Mouse (Mus musculus): Measurements from ENCODE around the gene Mfsd4b3.

Gene Mfsd4b3

GRCm38 (mm10) chr10:39924556-39924955, 35.4 kb downstream of the Mfsd4b3 start:
- CTCF ChIA-PET = interaction anchor here (0.6 kb wide), 2 partner anchors 392 to 718 kb away, joined by 4 to 5 read pairs; no protein-coding TSS in a partner anchor

GRCm38 (mm10) chr10:39912616-39913015, 47.3 kb downstream of the Mfsd4b3 start:
- CTCF ChIA-PET = no interaction called here

- CTCF ChIA-PET = no interaction called here
These were observed 51.0 kb downstream of the Mfsd4b3 start for GRCm38 (mm10) chr10:39908768-39909441.

- CTCF ChIA-PET = no interaction called here
These were observed 52.9 kb downstream of the Mfsd4b3 start for GRCm38 (mm10) chr10:39906799-39907658.

- CTCF ChIA-PET = interaction anchor here (0.6 kb wide), 1 partner anchor 18 kb away, joined by 3 read pairs; no protein-coding TSS in a partner anchor
These were observed 55.8 kb downstream of the Mfsd4b3 start for GRCm38 (mm10) chr10:39904191-39904590.

GRCm38 (mm10) chr10:39898874-39899371, 61.0 kb downstream of the Mfsd4b3 start, which contains the start of gene Mfsd4b4:
Gene Mfsd4b4, minus strand, starts transcription at chr10:39899238.
- CTCF ChIA-PET = no interaction called here
